Mouse (Mus musculus) layer of hippocampus, postnatal 10 days (tissue): ENCODE data around the gene Pilra. TPM values are rescaled to one million over a fixed set of nuclear protein-coding genes. Genes with fewer than 3 reads are reported as not detected.

Experiments used
- DNase-seq, 2 experiments: peaks; one replicate each; pipeline ENCODE4 v3.0.0; 2021; ENCODE audit warnings: low spot score in 2 of 2
- total RNA-seq, 2 experiments: library from RNA; stranded (reverse); gene quantifications; 2 replicates each; pipeline ENCODE4 v1.2.3; 2021

Pilra gene
- total RNA-seq, 2 experiments from 2014 or later: 0.45 to 1.2 TPM

GRCm38 (mm10) chr5:137825030-137825429, 11.1 kb downstream of the Pilra start:
- no peak for DNase-seq

GRCm38 (mm10) chr5:137823455-137824045, 12.5 kb downstream of the Pilra start:
- DNase-seq: no peak

GRCm38 (mm10) chr5:137822602-137823001, 13.5 kb downstream of the Pilra start:
- DNase-seq: no peak

- DNase-seq: no peak
These were observed 14.0 kb downstream of the Pilra start for GRCm38 (mm10) chr5:137822126-137822525.

- DNase-seq: no peak
These were observed 18.4 kb downstream of the Pilra start for GRCm38 (mm10) chr5:137817466-137818222.

GRCm38 (mm10) chr5:137808316-137808715, 27.8 kb downstream of the Pilra start:
- DNase-seq: no peak

GRCm38 (mm10) chr5:137806158-137806557, 29.9 kb downstream of the Pilra start:
- no peak for DNase-seq

GRCm38 (mm10) chr5:137800917-137801316, 35.2 kb downstream of the Pilra start:
- no peak for DNase-seq

- DNase-seq: no peak
These were observed 39.5 kb downstream of the Pilra start for GRCm38 (mm10) chr5:137796606-137797005.

- DNase-seq: no peak
These were observed 44.5 kb downstream of the Pilra start for GRCm38 (mm10) chr5:137791553-137791952.

- DNase-seq: no peak
These were observed 47.0 kb downstream of the Pilra start for GRCm38 (mm10) chr5:137788946-137789531.

- no peak for DNase-seq
These were observed 47.9 kb downstream of the Pilra start for GRCm38 (mm10) chr5:137788171-137788570.

GRCm38 (mm10) chr5:137787151-137787928, 48.7 kb downstream of the Pilra start, which contains the start of the genes Mepce and Zcwpw1:
TSS of gene Mepce (minus strand) at chr5:137787655.
TSS of gene Zcwpw1 (plus strand) at chr5:137787798.
- peak; percentile 97 to 99 for DNase-seq

- peak; percentile 99 to 100 for DNase-seq
These were observed 49.8 kb downstream of the Pilra start for GRCm38 (mm10) chr5:137786109-137786942.

GRCm38 (mm10) chr5:137785164-137786031, 50.7 kb downstream of the Pilra start:
- peak in 1 of 2 experiments; percentile 52 for DNase-seq

GRCm38 (mm10) chr5:137784546-137784945, 51.5 kb downstream of the Pilra start:
- no peak for DNase-seq

- no peak for DNase-seq
These were observed 52.1 kb downstream of the Pilra start for GRCm38 (mm10) chr5:137783901-137784540.

GRCm38 (mm10) chr5:137782776-137783522, 53.1 kb downstream of the Pilra start:
- no peak for DNase-seq
